Mouse (Mus musculus): ENCODE results near the gene Gal3st2. TPM values are rescaled to one million over a fixed set of nuclear protein-coding genes. Genes with fewer than 3 reads are reported as not detected.
"Not testable (repeated sequence)": the region's sequence is repeated elsewhere in the genome, so short reads cannot be mapped to it uniquely, and the experiment has no call there.

Gal3st2 gene
- polyA plus RNA-seq, 1 experiment from 2014 or later: 0.10 TPM

GRCm38 (mm10) chr1:93826540-93826835, 34.6 kb upstream of the Gal3st2 start:
- H3K27ac ChIP-seq (ENCODE audit: low read length): no peak overlapping the region
- H3K4me3 ChIP-seq (replicated peaks; ENCODE audit: low read length): no peak overlapping the region
- no peak overlapping the region for H3K4me2 ChIP-seq (ENCODE audit: low read depth, low read length)
- no peak overlapping the region for H3K9ac ChIP-seq (ENCODE audit: low read length)
- peaks cover 5% of the 10 kb centered on the region; the same call in 1 of the 2 replicates for H3K4me1 ChIP-seq (ENCODE audit: control insufficient read depth, insufficient read depth, low read length)
- no peaks in the 10 kb centered on the region for H3K27me3 ChIP-seq (ENCODE audit: control insufficient read depth, insufficient read depth, low read length)
- H3K36me3 ChIP-seq (ENCODE audit: control insufficient read depth, insufficient read depth, low read length): no peaks in the 10 kb centered on the region
- 91% methylated on average over 9 of the region's 9 CpGs for WGBS
- ATAC-seq (ENCODE audit: insufficient read depth, low FRiP score): no peak
- H3K9me3 ChIP-seq (replicated peaks; ENCODE audit: control insufficient read depth, low read length): no peaks in the 10 kb centered on the region

- not testable (repeated sequence) for H3K36me3 ChIP-seq (ENCODE audit: control insufficient read depth, insufficient read depth, low read length); H3K4me1 ChIP-seq (ENCODE audit: control insufficient read depth, insufficient read depth, low read length); H3K4me3 ChIP-seq (replicated peaks; ENCODE audit: low read length); H3K27ac ChIP-seq (ENCODE audit: low read length); ATAC-seq (ENCODE audit: insufficient read depth, low FRiP score); H3K9ac ChIP-seq (ENCODE audit: low read length); H3K9me3 ChIP-seq (replicated peaks; ENCODE audit: control insufficient read depth, low read length); H3K4me2 ChIP-seq (ENCODE audit: low read depth, low read length); H3K27me3 ChIP-seq (ENCODE audit: control insufficient read depth, insufficient read depth, low read length)
- WGBS: 54% methylated on average over 3 of the region's 4 CpGs
Measured at GRCm38 (mm10) chr1:93832754-93833360, 28.2 kb upstream of the Gal3st2 start.

- Histone ChIP-seq H3K4me2 (ENCODE audit: low read depth, low read length) (no peak overlapping the region), H3K4me1 (ENCODE audit: control insufficient read depth, insufficient read depth, low read length) (no peaks in the 10 kb centered on the region), H3K27ac (ENCODE audit: low read length) (no peak overlapping the region), H3K27me3 (ENCODE audit: control insufficient read depth, insufficient read depth, low read length) (no peaks in the 10 kb centered on the region), H3K9me3 (replicated peaks; ENCODE audit: control insufficient read depth, low read length) (no peaks in the 10 kb centered on the region), H3K36me3 (ENCODE audit: control insufficient read depth, insufficient read depth, low read length) (no peaks in the 10 kb centered on the region), H3K9ac (ENCODE audit: low read length) (no peak overlapping the region), H3K4me3 (replicated peaks; ENCODE audit: low read length) (no peak overlapping the region)
- no peak for ATAC-seq (ENCODE audit: insufficient read depth, low FRiP score)
- whole genome bisulfite sequencing: 84% methylated on average over 7 of the region's 7 CpGs
Measured at GRCm38 (mm10) chr1:93834671-93835150, 26.4 kb upstream of the Gal3st2 start.

GRCm38 (mm10) chr1:93835211-93835610, 25.9 kb upstream of the Gal3st2 start:
- H3K4me1 ChIP-seq (ENCODE audit: control insufficient read depth, insufficient read depth, low read length): no peaks in the 10 kb centered on the region
- H3K36me3 ChIP-seq (ENCODE audit: control insufficient read depth, insufficient read depth, low read length): no peaks in the 10 kb centered on the region
- 89% methylated on average over 4 of the region's 4 CpGs for WGBS
- no peaks in the 10 kb centered on the region for H3K9me3 ChIP-seq (replicated peaks; ENCODE audit: control insufficient read depth, low read length)
- no peak overlapping the region for H3K4me2 ChIP-seq (ENCODE audit: low read depth, low read length)
- no peak for ATAC-seq (ENCODE audit: insufficient read depth, low FRiP score)
- no peak overlapping the region for H3K9ac ChIP-seq (ENCODE audit: low read length)
- no peak overlapping the region for H3K27ac ChIP-seq (ENCODE audit: low read length)
- H3K27me3 ChIP-seq (ENCODE audit: control insufficient read depth, insufficient read depth, low read length): no peaks in the 10 kb centered on the region
- no peak overlapping the region for H3K4me3 ChIP-seq (replicated peaks; ENCODE audit: low read length)

- Histone ChIP-seq H3K4me2 (ENCODE audit: low read depth, low read length) (no peak overlapping the region), H3K36me3 (ENCODE audit: control insufficient read depth, insufficient read depth, low read length) (no peaks in the 10 kb centered on the region), H3K27me3 (ENCODE audit: control insufficient read depth, insufficient read depth, low read length) (no peaks in the 10 kb centered on the region), H3K9ac (ENCODE audit: low read length) (no peak overlapping the region), H3K4me3 (replicated peaks; ENCODE audit: low read length) (no peak overlapping the region), H3K9me3 (replicated peaks; ENCODE audit: control insufficient read depth, low read length) (no peaks in the 10 kb centered on the region), H3K4me1 (ENCODE audit: control insufficient read depth, insufficient read depth, low read length) (no peaks in the 10 kb centered on the region), H3K27ac (ENCODE audit: low read length) (no peak overlapping the region)
- WGBS: 82% methylated on average over 6 of the region's 6 CpGs
- no peak for ATAC-seq (ENCODE audit: insufficient read depth, low FRiP score)
Measured at GRCm38 (mm10) chr1:93835876-93836531, 25.1 kb upstream of the Gal3st2 start.

GRCm38 (mm10) chr1:93836532-93836913, 24.6 kb upstream of the Gal3st2 start:
- H3K4me2 ChIP-seq (ENCODE audit: low read depth, low read length): no peak overlapping the region
- H3K9me3 ChIP-seq (replicated peaks; ENCODE audit: control insufficient read depth, low read length): no peaks in the 10 kb centered on the region
- no peaks in the 10 kb centered on the region for H3K27me3 ChIP-seq (ENCODE audit: control insufficient read depth, insufficient read depth, low read length)
- no peak overlapping the region for H3K9ac ChIP-seq (ENCODE audit: low read length)
- no peak overlapping the region for H3K27ac ChIP-seq (ENCODE audit: low read length)
- no peaks in the 10 kb centered on the region for H3K36me3 ChIP-seq (ENCODE audit: control insufficient read depth, insufficient read depth, low read length)
- no peak overlapping the region for H3K4me3 ChIP-seq (replicated peaks; ENCODE audit: low read length)
- 94% methylated on average over 2 of the region's 2 CpGs for WGBS
- no peak for ATAC-seq (ENCODE audit: insufficient read depth, low FRiP score)
- H3K4me1 ChIP-seq (ENCODE audit: control insufficient read depth, insufficient read depth, low read length): no peaks in the 10 kb centered on the region

- no peak for ATAC-seq (ENCODE audit: insufficient read depth, low FRiP score)
- no peak overlapping the region for H3K4me3 ChIP-seq (replicated peaks; ENCODE audit: low read length)
Measured at GRCm38 (mm10) chr1:93837335-93837734, 23.8 kb upstream of the Gal3st2 start.

GRCm38 (mm10) chr1:93838569-93838968, 22.5 kb upstream of the Gal3st2 start:
- H3K9ac ChIP-seq (ENCODE audit: low read length); H3K27me3 ChIP-seq (ENCODE audit: control insufficient read depth, insufficient read depth, low read length); ATAC-seq (ENCODE audit: insufficient read depth, low FRiP score); H3K4me1 ChIP-seq (ENCODE audit: control insufficient read depth, insufficient read depth, low read length); H3K4me3 ChIP-seq (replicated peaks; ENCODE audit: low read length); H3K27ac ChIP-seq (ENCODE audit: low read length); H3K4me2 ChIP-seq (ENCODE audit: low read depth, low read length); H3K36me3 ChIP-seq (ENCODE audit: control insufficient read depth, insufficient read depth, low read length); H3K9me3 ChIP-seq (replicated peaks; ENCODE audit: control insufficient read depth, low read length): not testable (repeated sequence)
- 85% methylated on average over 8 of the region's 8 CpGs for WGBS

More at GRCm38 (mm10) chr1:93837335-93837734, 23.8 kb upstream of the Gal3st2 start:
- WGBS: 88% methylated on average over 7 of the region's 8 CpGs
- no peaks in the 10 kb centered on the region for H3K27me3 ChIP-seq (ENCODE audit: control insufficient read depth, insufficient read depth, low read length)
- H3K9ac ChIP-seq (ENCODE audit: low read length): no peak overlapping the region
- no peaks in the 10 kb centered on the region for H3K4me1 ChIP-seq (ENCODE audit: control insufficient read depth, insufficient read depth, low read length)
- no peak overlapping the region for H3K4me2 ChIP-seq (ENCODE audit: low read depth, low read length)
- no peaks in the 10 kb centered on the region for H3K9me3 ChIP-seq (replicated peaks; ENCODE audit: control insufficient read depth, low read length)
- H3K36me3 ChIP-seq (ENCODE audit: control insufficient read depth, insufficient read depth, low read length): no peaks in the 10 kb centered on the region
- H3K27ac ChIP-seq (ENCODE audit: low read length): no peak overlapping the region

GRCm38 (mm10) chr1:93845766-93846366, 15.2 kb upstream of the Gal3st2 start:
- H3K27me3 ChIP-seq (ENCODE audit: control insufficient read depth, insufficient read depth, low read length); H3K4me1 ChIP-seq (ENCODE audit: control insufficient read depth, insufficient read depth, low read length); H3K9me3 ChIP-seq (replicated peaks; ENCODE audit: control insufficient read depth, low read length); H3K27ac ChIP-seq (ENCODE audit: low read length); H3K36me3 ChIP-seq (ENCODE audit: control insufficient read depth, insufficient read depth, low read length); ATAC-seq (ENCODE audit: insufficient read depth, low FRiP score); H3K4me2 ChIP-seq (ENCODE audit: low read depth, low read length); H3K4me3 ChIP-seq (replicated peaks; ENCODE audit: low read length); H3K9ac ChIP-seq (ENCODE audit: low read length): not testable (repeated sequence)
- 56% methylated on average over 1 of the region's 3 CpGs for WGBS

All from stomach, embryonic 16.5 days (tissue).